Mouse (Mus musculus) MEL (cell line): Measurements from ENCODE around the gene Nudt17.

Experiments
- CTCF ChIP-seq, 3 experiments: IDR thresholded peaks in 2 of 3; conservative IDR thresholded peaks in 1 of 3; 2 replicates each; pipeline ENCODE4 v1.5.1; 2011 to 2012; ENCODE audit warnings: low read length in 3 of 3, low read depth in 2 of 3, mild to moderate bottlenecking in 2 of 3, improper control_type of control experiment in 1 of 3, inconsistent platforms in 1 of 3, mixed read lengths in 1 of 3, moderate library complexity in 1 of 3; ENCODE audit not compliant: control insufficient read depth in 1 of 3, insufficient read depth in 1 of 3, poor library complexity in 1 of 3, severe bottlenecking in 1 of 3
- EP300 ChIP-seq, 2 experiments: IDR thresholded peaks; 2 replicates each; pipeline ENCODE4 v1.6.1; 2011; ENCODE audit warnings: improper control_type of control experiment in 2 of 2, low read length in 2 of 2, low read depth in 1 of 2, mild to moderate bottlenecking in 1 of 2
- GATA1 ChIP-seq: IDR thresholded peaks from 2 replicates; pipeline ENCODE4 v1.6.1; 2011; ENCODE audit warnings: low read depth, low read length, improper control_type of control experiment
- JUND ChIP-seq: IDR thresholded peaks from 2 replicates; pipeline ENCODE4 v1.6.1; 2011; ENCODE audit warnings: low read depth, mild to moderate bottlenecking, improper control_type of control experiment, low read length
- MAFK ChIP-seq: IDR thresholded peaks from 2 replicates; pipeline ENCODE4 v1.6.1; 2011; ENCODE audit warnings: low read depth, mild to moderate bottlenecking, low read length, improper control_type of control experiment, borderline replicate concordance
- MAZ ChIP-seq: IDR thresholded peaks from 2 replicates; pipeline ENCODE4 v1.6.1; 2012; ENCODE audit warnings: low read depth, mild to moderate bottlenecking, inconsistent platforms, low read length, improper control_type of control experiment
- MXI1 ChIP-seq: IDR thresholded peaks from 2 replicates; pipeline ENCODE4 v1.6.1; 2011; ENCODE audit warnings: mild to moderate bottlenecking, low read depth, low read length, improper control_type of control experiment
- NELFE ChIP-seq: IDR thresholded peaks from 2 replicates; pipeline ENCODE4 v1.6.1; 2011; ENCODE audit warnings: low read depth, low read length, improper control_type of control experiment
- NRF1 ChIP-seq: IDR thresholded peaks from 2 replicates; pipeline ENCODE4 v1.6.1; 2014; ENCODE audit warnings: low read depth, mild to moderate bottlenecking, inconsistent platforms, low read length, improper control_type of control experiment, moderate library complexity; ENCODE audit not compliant: poor library complexity, insufficient read depth, severe bottlenecking
- POLR2A ChIP-seq, 2 experiments: IDR thresholded peaks; 2 replicates each; pipeline ENCODE4 v1.6.1; 2011 to 2012; ENCODE audit warnings: low read length in 2 of 2, mild to moderate bottlenecking in 2 of 2, control low read depth in 1 of 2, improper control_type of control experiment in 1 of 2, low read depth in 1 of 2, moderate library complexity in 1 of 2; ENCODE audit not compliant: control insufficient read depth in 1 of 2, insufficient read depth in 1 of 2, poor library complexity in 1 of 2
- TCF12 ChIP-seq: IDR thresholded peaks from 2 replicates; pipeline ENCODE4 v1.6.1; 2014; ENCODE audit warnings: low read depth, mild to moderate bottlenecking, inconsistent platforms, low read length, improper control_type of control experiment, moderate library complexity
- USF1 ChIP-seq: IDR thresholded peaks from 2 replicates; pipeline ENCODE4 v1.6.1; 2014; ENCODE audit warnings: low read depth, mild to moderate bottlenecking, inconsistent platforms, low read length, improper control_type of control experiment, moderate library complexity
- ZNF384 ChIP-seq: IDR thresholded peaks from 2 replicates; pipeline ENCODE4 v1.6.1; 2012; ENCODE audit warnings: low read depth, mild to moderate bottlenecking, inconsistent platforms, low read length, improper control_type of control experiment

- TF ChIP-seq NELFE (no peak), EP300 (IDR thresholded peaks at IDR 0.05; ENCODE audit: low read depth in 1 of 2, low read length in 2 of 2) (peak in 1 of 2 experiments; percentile 69; a peak in 2 of 4 replicates), ZNF384 (peak; percentile 89), TCF12 (no peak), POLR2A (IDR thresholded peaks at IDR 0.05; ENCODE audit: control insufficient read depth in 1 of 2, insufficient read depth in 1 of 2, low read depth in 1 of 2, low read length in 2 of 2, poor library complexity in 1 of 2) (no peak), MAFK (no peak), MAZ (no peak), CTCF (IDR thresholded peaks at IDR 0.05 in 2 of 3, conservative IDR thresholded peaks at IDR 0.05 in 1 of 3; ENCODE audit: control insufficient read depth in 1 of 3, insufficient read depth in 1 of 3, low read depth in 2 of 3, low read length in 3 of 3, poor library complexity in 1 of 3, severe bottlenecking in 1 of 3) (no peak), MXI1 (no peak), GATA1 (no peak; the same call in 1 of the 2 replicates), JUND (no peak), USF1 (no peak), NRF1 (no peak)
Measured at GRCm38 (mm10) chr3:96675171-96675570, 33.2 kb downstream of the Nudt17 start.
